Mouse (Mus musculus) midbrain, embryonic 16.5 days (tissue): ENCODE data around the gene Plac1. TPM values are rescaled to one million over a fixed set of nuclear protein-coding genes. Genes with fewer than 3 reads are reported as not detected.

Source experiments
- ATAC-seq: fragments of 200-750 bp; cut with Nextera tagmentation; 2 replicates; pipeline ENCODE4 v1.8.0; 2017; ENCODE audit warnings: moderate TSS enrichment
- H3K27ac ChIP-seq: fragments of 300-500 bp; sonication (generic); 2 replicates; pipeline ENCODE4 v1.5.1; 2014; ENCODE audit warnings: mild to moderate bottlenecking, low read length, mixed read lengths
- H3K27me3 ChIP-seq: fragments of 300-500 bp; sonication (generic); 2 replicates; pipeline ENCODE4 v1.6.1; 2014; ENCODE audit warnings: low read depth, low read length, mixed read lengths; ENCODE audit not compliant: control insufficient read depth, insufficient read depth
- H3K36me3 ChIP-seq: fragments of 300-500 bp; sonication (generic); 2 replicates; pipeline ENCODE4 v1.6.1; 2014; ENCODE audit warnings: mild to moderate bottlenecking, low read length, moderate library complexity, mixed read lengths; ENCODE audit not compliant: control insufficient read depth, insufficient read depth
- H3K4me1 ChIP-seq: fragments of 300-500 bp; sonication (generic); 2 replicates; pipeline ENCODE4 v1.6.1; 2014; ENCODE audit warnings: mild to moderate bottlenecking, low read length, mixed read lengths; ENCODE audit not compliant: control insufficient read depth, insufficient read depth
- H3K4me2 ChIP-seq: fragments of 300-500 bp; sonication (generic); 2 replicates; pipeline ENCODE4 v1.6.1; 2014; ENCODE audit warnings: mild to moderate bottlenecking, low read length, mixed read lengths
- H3K4me3 ChIP-seq: fragments of 300-500 bp; sonication (generic); 2 replicates; pipeline ENCODE4 v1.5.1; 2014; ENCODE audit warnings: low read depth, mild to moderate bottlenecking, low read length, moderate library complexity, mixed read lengths
- H3K9ac ChIP-seq: fragments of 300-500 bp; sonication (generic); 2 replicates; pipeline ENCODE4 v1.6.1; 2014; ENCODE audit warnings: low read depth, low read length, mixed read lengths
- H3K9me3 ChIP-seq: fragments of 300-500 bp; sonication (generic); replicated peaks from 2 replicates; pipeline ENCODE4 v1.6.1; 2014; ENCODE audit warnings: mild to moderate bottlenecking, low read length, mixed read lengths; ENCODE audit not compliant: control insufficient read depth, poor library complexity, severe bottlenecking
- WGBS: fragments of 180-500 bp; shearing (Covaris S2); extraction: QIAGEN DNeasy Blood & Tissue Kit; methylation state at CpG from one replicate; pipeline ENCODE4 v1.1.7; 2014; 5-methylcytosine and 5-hydroxymethylcytosine counted together
- polyA plus RNA-seq: library from polyadenylated mRNA; unstranded; fragments of >200 nt; fragmentation: Nextera tagmentation; extraction: Ambion mirVana; gene quantifications from 2 replicates; pipeline ENCODE4 v1.2.1, GENCODE M21; 2015

Plac1 gene
- polyA plus RNA-seq, 1 experiment from 2014 or later, result not detected

DNA sequence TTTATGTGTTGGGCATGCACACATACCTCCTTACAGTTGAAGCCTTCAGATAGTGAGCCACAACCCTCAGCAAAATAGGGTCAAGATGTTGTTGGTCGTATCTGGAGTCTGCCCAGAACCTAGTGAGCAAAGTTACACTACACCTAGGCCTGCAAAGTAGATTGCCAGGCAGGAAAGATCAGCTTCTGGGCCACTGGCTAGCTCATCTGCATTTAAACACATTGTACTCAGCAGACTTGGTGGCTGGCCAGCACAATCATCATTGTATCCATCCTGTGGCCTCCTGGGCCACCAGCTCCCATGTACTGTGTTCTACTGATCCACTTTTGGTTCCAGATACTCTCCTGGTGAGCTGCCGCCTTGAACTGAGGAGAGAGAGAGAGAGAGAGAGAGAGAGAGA, 102.8 kb downstream of the Plac1 start:
- H3K4me2 ChIP-seq, result no peak overlapping the region
- H3K9ac ChIP-seq, result no peak overlapping the region
- H3K27me3 ChIP-seq, result no peaks in the 10 kb centered on the region
- H3K27ac ChIP-seq, result no peak overlapping the region
- H3K36me3 ChIP-seq, result no peaks in the 10 kb centered on the region
- no peak overlapping the region for H3K4me3 ChIP-seq
- no peaks in the 10 kb centered on the region for H3K4me1 ChIP-seq
- H3K9me3 ChIP-seq, result no peaks in the 10 kb centered on the region
- ATAC-seq, result no peak
- 80% methylated on average over 2 of the region's 2 CpGs for WGBS

DNA sequence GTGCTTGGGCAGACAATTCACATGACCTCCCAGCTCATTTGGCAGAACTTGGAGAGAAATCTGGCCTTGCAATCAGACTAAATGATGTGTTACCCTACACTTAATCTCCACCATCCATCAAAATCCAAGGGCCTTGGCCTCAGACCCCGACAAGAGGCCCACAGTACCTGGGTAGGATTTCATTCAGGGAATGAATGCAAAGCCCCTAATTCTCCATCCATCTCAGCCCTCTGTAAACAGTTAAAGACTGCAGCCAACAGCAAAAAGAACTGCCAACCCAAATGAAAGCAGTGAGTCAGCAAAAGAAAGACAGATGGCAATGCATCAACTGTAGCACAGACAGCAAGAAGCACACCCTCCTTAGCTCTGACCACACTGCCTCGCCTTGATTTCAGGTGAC, 110.4 kb downstream of the Plac1 start:
- ATAC-seq, result no peak
- H3K4me3 ChIP-seq, result no peak overlapping the region
- H3K36me3 ChIP-seq, result no peaks in the 10 kb centered on the region
- no peaks in the 10 kb centered on the region for H3K27me3 ChIP-seq
- no peak overlapping the region for H3K9ac ChIP-seq
- no peaks in the 10 kb centered on the region for H3K9me3 ChIP-seq
- H3K4me1 ChIP-seq, result no peaks in the 10 kb centered on the region
- H3K4me2 ChIP-seq, result no peak overlapping the region
- H3K27ac ChIP-seq, result no peak overlapping the region
- WGBS, result 60% methylated on average over 2 of the region's 2 CpGs

DNA sequence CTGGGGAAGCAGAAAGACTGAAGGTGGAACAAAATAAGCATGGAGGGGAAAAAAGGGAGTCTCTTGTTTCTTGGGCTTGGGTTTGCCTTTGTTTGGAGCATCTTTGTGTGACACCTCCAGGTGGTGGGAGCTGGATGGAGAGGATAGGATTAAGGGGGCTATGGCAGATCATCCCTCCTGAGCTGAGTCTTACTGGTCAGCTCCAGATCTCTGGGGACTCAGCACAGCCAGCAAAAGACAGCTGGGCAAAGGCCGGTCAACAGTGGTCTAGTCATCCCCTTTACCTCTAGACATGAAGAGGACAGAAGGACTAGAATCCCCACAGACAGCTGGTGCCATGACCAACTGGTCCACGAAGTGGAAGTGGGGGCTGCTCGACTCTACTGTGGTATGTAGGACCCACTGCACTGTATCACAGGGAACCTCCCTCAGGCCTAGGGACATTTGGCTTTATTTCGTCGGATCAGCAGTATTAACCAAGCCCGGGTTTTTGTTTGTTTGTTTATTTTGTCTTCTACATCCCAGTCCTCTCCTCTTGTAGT, 113.3 kb downstream of the Plac1 start:
- no peak for ATAC-seq
- no peak overlapping the region for H3K9ac ChIP-seq
- H3K4me2 ChIP-seq, result no peak overlapping the region
- H3K9me3 ChIP-seq, result no peaks in the 10 kb centered on the region
- H3K27me3 ChIP-seq, result no peaks in the 10 kb centered on the region
- H3K4me3 ChIP-seq, result no peak overlapping the region
- no peaks in the 10 kb centered on the region for H3K4me1 ChIP-seq
- no peaks in the 10 kb centered on the region for H3K36me3 ChIP-seq
- H3K27ac ChIP-seq, result no peak overlapping the region
- 74% methylated on average over 6 of the region's 6 CpGs for WGBS

DNA sequence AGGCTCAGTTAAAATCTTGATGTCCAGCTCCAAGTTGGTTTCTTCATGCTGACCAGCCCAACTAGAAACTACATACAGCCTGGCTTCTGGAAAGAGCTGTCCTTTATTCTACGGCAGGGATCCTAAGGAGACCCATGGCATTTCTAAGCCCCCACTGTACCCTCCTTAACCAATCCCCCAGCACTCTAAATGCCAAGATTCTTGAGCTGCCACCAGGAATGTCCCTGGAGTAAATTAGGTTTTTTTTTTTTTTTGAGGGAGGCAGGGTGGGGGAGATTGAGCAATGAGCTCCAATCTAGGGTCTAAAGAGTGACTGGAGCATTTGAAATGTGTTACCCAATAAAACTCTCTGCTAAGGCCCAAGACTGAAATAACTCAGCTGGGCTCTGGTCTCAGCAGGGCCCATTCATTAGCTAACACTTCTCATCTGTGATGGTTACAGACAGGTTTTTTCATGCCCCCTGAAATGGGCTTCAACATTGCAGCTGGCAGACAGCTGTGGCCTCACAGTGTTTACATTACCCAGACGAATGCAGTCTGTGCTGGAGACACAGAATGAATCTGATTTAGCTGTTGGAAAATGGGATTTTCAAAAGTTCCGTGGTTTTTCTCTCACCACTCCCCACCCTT, 114.0 kb downstream of the Plac1 start:
- Histone ChIP-seq H3K9me3 (no peaks in the 10 kb centered on the region), H3K9ac (no peak overlapping the region), H3K4me1 (no peaks in the 10 kb centered on the region), H3K4me2 (no peak overlapping the region), H3K27ac (no peak overlapping the region), H3K27me3 (no peaks in the 10 kb centered on the region), H3K36me3 (no peaks in the 10 kb centered on the region), H3K4me3 (no peak overlapping the region)
- no peak for ATAC-seq
- 45% methylated on average over 3 of the region's 3 CpGs for WGBS

DNA sequence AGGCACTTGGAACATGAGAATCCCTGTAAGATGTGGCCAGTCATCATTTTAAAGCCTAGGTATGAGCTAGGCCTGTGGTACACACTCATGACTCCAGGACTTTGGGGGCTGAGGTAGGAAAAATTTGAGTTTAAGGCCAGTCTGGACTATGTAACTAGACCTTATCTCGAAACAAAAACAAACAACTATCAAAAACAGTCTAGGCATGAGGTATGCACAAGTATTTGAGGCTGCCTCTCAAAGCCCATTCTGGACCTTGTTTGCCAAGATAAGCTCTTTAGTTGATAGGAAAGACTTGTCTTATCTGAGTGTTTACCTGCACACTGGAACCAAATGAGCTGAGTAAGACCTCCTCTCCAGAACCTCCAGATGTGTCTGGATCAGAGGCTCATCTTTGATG, 116.3 kb downstream of the Plac1 start:
- Histone ChIP-seq H3K36me3 (no peaks in the 10 kb centered on the region), H3K27ac (no peak overlapping the region), H3K4me3 (no peak overlapping the region), H3K27me3 (no peaks in the 10 kb centered on the region), H3K9me3 (no peaks in the 10 kb centered on the region), H3K4me2 (no peak overlapping the region), H3K9ac (no peak overlapping the region), H3K4me1 (no peaks in the 10 kb centered on the region)
- ATAC-seq, result no peak
- WGBS, result 87% methylated on average over 1 of the region's 1 CpGs

DNA sequence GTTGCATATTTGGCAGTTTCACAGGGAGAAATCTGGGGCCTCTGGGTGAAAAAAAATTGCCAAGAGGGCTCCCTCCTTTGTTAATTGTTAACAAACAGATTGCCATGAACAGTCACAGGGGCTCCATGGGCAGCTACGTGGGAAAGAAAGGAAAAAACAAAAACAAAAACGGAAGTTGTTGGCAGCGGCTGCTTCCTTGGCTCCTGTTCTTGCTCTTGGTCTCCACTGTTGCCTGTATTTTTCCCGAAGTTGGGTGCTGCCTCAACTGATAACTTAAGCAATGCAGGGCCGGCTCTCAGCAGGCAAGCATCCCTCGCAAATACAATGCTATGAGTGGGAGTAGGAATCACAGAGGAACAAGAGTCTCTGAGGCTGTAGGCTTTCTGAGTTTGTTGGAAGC, 121.3 kb downstream of the Plac1 start:
- ATAC-seq, result no peak
- 76% methylated on average over 6 of the region's 6 CpGs for WGBS
- no peak overlapping the region for H3K9ac ChIP-seq

DNA sequence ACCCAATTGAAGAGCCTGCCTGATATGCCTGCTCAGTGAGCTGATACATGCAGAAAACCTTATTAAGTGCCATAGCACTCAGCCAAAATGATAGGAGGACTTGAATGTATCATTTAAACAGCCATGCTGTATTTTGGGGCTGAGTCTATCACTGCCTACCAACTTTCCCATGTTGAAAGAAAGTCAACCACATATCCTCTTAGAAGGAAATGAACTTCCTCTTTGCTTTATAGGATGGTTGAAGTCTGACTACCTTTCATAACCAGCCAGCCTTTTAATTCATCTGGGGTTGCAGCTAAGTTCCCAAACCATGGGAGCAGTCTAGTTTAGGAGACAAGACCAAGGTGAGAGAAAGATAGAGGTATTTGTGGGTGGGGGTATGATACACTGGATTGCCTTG, 121.9 kb downstream of the Plac1 start:
- no peak for ATAC-seq
- no peaks in the 10 kb centered on the region for H3K4me1 ChIP-seq
- no peak overlapping the region for H3K9ac ChIP-seq
- no peak overlapping the region for H3K4me3 ChIP-seq
- H3K27me3 ChIP-seq, result no peaks in the 10 kb centered on the region
- H3K4me2 ChIP-seq, result no peak overlapping the region
- H3K36me3 ChIP-seq, result no peaks in the 10 kb centered on the region
- no peaks in the 10 kb centered on the region for H3K9me3 ChIP-seq
- H3K27ac ChIP-seq, result no peak overlapping the region

More for the DNA sequence above, 121.3 kb downstream of the Plac1 start:
- no peaks in the 10 kb centered on the region for H3K9me3 ChIP-seq
- H3K4me1 ChIP-seq, result no peaks in the 10 kb centered on the region
- no peaks in the 10 kb centered on the region for H3K27me3 ChIP-seq
- H3K27ac ChIP-seq, result no peak overlapping the region
- no peaks in the 10 kb centered on the region for H3K36me3 ChIP-seq
- no peak overlapping the region for H3K4me2 ChIP-seq
- no peak overlapping the region for H3K4me3 ChIP-seq

DNA sequence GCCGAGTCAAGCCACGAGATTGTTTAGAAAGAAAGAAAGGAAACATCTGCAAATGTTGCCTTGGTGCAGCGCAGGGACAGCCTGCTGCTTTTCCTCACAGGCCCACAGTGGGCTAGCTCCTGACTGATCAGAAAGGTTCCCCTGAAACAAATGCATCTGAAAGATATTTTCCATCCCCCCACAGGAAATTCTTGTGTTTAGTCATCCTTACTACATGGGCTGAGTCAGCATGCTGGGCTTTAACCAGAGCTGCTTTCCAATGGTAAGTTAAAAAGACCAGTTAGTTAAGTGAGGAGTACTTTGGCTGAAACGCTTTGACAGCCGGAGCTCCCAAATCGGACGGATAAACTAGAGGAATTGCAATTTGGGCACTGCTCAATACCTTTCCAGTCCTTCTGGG, 124.9 kb downstream of the Plac1 start:
- H3K27me3 ChIP-seq, result no peaks in the 10 kb centered on the region
- no peak overlapping the region for H3K27ac ChIP-seq
- ATAC-seq, result no peak
- no peaks in the 10 kb centered on the region for H3K36me3 ChIP-seq
- no peak overlapping the region for H3K4me2 ChIP-seq
- H3K9ac ChIP-seq, result no peak overlapping the region
- no peaks in the 10 kb centered on the region for H3K9me3 ChIP-seq
- H3K4me3 ChIP-seq, result no peak overlapping the region
- 70% methylated on average over 7 of the region's 7 CpGs for WGBS
- no peaks in the 10 kb centered on the region for H3K4me1 ChIP-seq

DNA sequence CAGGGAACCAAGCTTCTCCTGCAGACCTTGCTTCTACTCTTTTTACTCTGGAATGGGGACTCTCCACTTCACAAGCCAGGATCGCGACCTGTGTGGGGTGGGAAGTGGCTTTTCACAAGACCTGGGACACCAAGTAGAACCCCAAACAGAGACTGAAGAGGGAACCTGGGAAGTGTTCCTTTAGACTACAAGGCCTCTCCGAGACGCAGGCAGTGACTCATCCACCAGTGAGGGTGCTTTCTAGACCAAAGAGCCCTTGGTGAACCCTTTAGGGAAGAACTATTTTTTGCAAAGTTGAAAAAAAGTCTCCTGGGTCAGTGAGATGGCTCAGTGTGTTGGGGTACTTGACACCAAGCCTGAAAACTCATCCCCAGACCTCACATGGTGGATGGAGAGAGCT, 129.8 kb downstream of the Plac1 start:
- Histone ChIP-seq H3K27me3 (no peaks in the 10 kb centered on the region), H3K36me3 (no peaks in the 10 kb centered on the region), H3K9me3 (no peaks in the 10 kb centered on the region), H3K27ac (no peak overlapping the region), H3K4me1 (no peaks in the 10 kb centered on the region), H3K4me2 (no peak overlapping the region), H3K4me3 (no peak overlapping the region), H3K9ac (no peak overlapping the region)
- no peak for ATAC-seq
- WGBS, result 93% methylated on average over 4 of the region's 4 CpGs
